9 mouse cellular contexts compared by ENCODE assay signal in genomic region chr14:121804461-121804860, GRCm38 (mm10). TPM values are rescaled to one million over a fixed set of nuclear protein-coding genes. Genes with fewer than 3 reads are reported as not detected.
DNase-seq lines count a peak whose midpoint lies in the region; TF ChIP-seq lines count a peak whose summit lies in the region.
"Had no signal": no experiment of that assay in that cellular context is flagged by ENCODE, and none has a peak within 500 bp of the region (broad histone marks: within the 10 kb centered on the region; RNA-seq: fewer than 3 reads in every experiment).

No protein-coding gene starts in this region.

- H3K36me3 ChIP-seq in CH12.LX (replicated peaks in 1 of 2; ENCODE audit: control insufficient read depth in 1 of 2, insufficient read depth in 1 of 2, low read length in 1 of 2): no peaks in the 10 kb centered on the region
- H3K36me3 ChIP-seq in forebrain, embryonic 10.5 days (replicated peaks): no peaks in the 10 kb centered on the region

- no peak overlapping the region for H3K27ac ChIP-seq in CH12.LX (ENCODE audit: insufficient read depth, low read depth)
- H3K27ac ChIP-seq in forebrain, embryonic 10.5 days: no peak overlapping the region

- H3K4me2 ChIP-seq in CH12.LX (ENCODE audit: insufficient read depth, low read depth, poor library complexity, severe bottlenecking): no peak overlapping the region

- peak; percentile 74 to 76 for TF ChIP-seq CTCF in CH12.LX (conservative IDR thresholded peaks at IDR 0.05 in 1 of 2, IDR thresholded peaks at IDR 0.05 in 1 of 2; ENCODE audit: low read depth in 2 of 2, low read length in 2 of 2)

- peak; percentile 58 for TF ChIP-seq RAD21 in CH12.LX (IDR thresholded peaks at IDR 0.05; ENCODE audit: low read depth, low read length)

- no peak for TF ChIP-seq POLR2A in CH12.LX (IDR thresholded peaks at IDR 0.05; ENCODE audit: low read depth, low read length)

- WGBS in forebrain, embryonic 10.5 days: 88% methylated on average over 4 of the region's 4 CpGs

- H3K9ac ChIP-seq in CH12.LX (ENCODE audit: insufficient read depth, low read depth): no peak overlapping the region

- no peaks in the 10 kb centered on the region for H3K27me3 ChIP-seq in CH12.LX (replicated peaks)
- H3K27me3 ChIP-seq in forebrain, embryonic 10.5 days (ENCODE audit: poor library complexity, severe bottlenecking): no peaks in the 10 kb centered on the region

- H3K9me3 ChIP-seq in CH12.LX (replicated peaks; ENCODE audit: low read length): peaks cover 2% of the 10 kb centered on the region
- H3K9me3 ChIP-seq in forebrain, embryonic 10.5 days: no peaks in the 10 kb centered on the region

- H3K79me2 ChIP-seq in CH12.LX (replicated peaks; ENCODE audit: control insufficient read depth, extremely low read depth, insufficient read depth, poor library complexity, severe bottlenecking): no peaks in the 10 kb centered on the region

- dilution Hi-C loops in CH12.LX (cut with MboI; ENCODE audit: extremely low pct_ligation_motif_present, extremely low pct_unique_long_range_greater_than_20kb, low sequenced_read_pairs): no loop called here

- TF ChIP-seq EP300 in CH12.LX (IDR thresholded peaks at IDR 0.05; ENCODE audit: low read length): no peak

- no peak overlapping the region for H3K4me3 ChIP-seq in CH12.LX (replicated peaks in 1 of 3; ENCODE audit: low read depth in 2 of 3, low read length in 2 of 3, poor library complexity in 1 of 3)
- H3K4me3 ChIP-seq in forebrain, embryonic 10.5 days: no peak overlapping the region

- in situ Hi-C loops in CH12.LX (cut with MboI; ENCODE audit: low pct_ligation_motif_present, low pct_unique_long_range_greater_than_20kb, low sequenced_read_pairs): no loop called here

- peak; percentile 38 for DNase-seq in kidney, postnatal 10 days
- DNase-seq in kidney, adult 18-20 months: no peak
- DNase-seq in CH12.LX (ENCODE audit: extremely low read depth): peak; percentile 55
- peak; percentile 24 for DNase-seq in c-Kit-negative CD71-positive TER-119-positive erythroid progenitor cells, embryonic 14.5 days (ENCODE audit: low read depth, low spot score)
- peak; percentile 59 for DNase-seq in naive thymus-derived CD4-positive, alpha-beta T cell, adult 2 months (ENCODE audit: low read depth)
- DNase-seq in adrenal gland, adult 2 months: no peak
- DNase-seq in layer of hippocampus, postnatal 36 days: no peak
- no peak for DNase-seq in forebrain, embryonic 10.5 days (ENCODE audit: extremely low spot score, low spot score)
- DNase-seq: gastrocnemius, postnatal 10 days had no signal

- no peaks in the 10 kb centered on the region for H3K4me1 ChIP-seq in CH12.LX (ENCODE audit: control insufficient read depth in 1 of 2, insufficient read depth in 2 of 2)
- H3K4me1 ChIP-seq in forebrain, embryonic 10.5 days: no peaks in the 10 kb centered on the region

TF ChIP-seq in CH12.LX, 34 proteins besides CTCF, POLR2A, EP300 and RAD21:
- TF ChIP-seq SMC3 (IDR thresholded peaks at IDR 0.05; ENCODE audit: low read depth, low read length) (peak; percentile 73), MAFK (IDR thresholded peaks at IDR 0.05; ENCODE audit: insufficient replicate concordance, low read length) (no peak)

RNA-seq across cellular contexts. Expression of gene Dock9, which starts 6.8 kb away (rescaled TPM):
- total RNA-seq in CH12.LX (2012; rRNA removed) (11.1 and 12.2 TPM in 2 replicates), CH12.LX (2014; rRNA removed) (8.6 and 9.3 TPM in 2 replicates)
- 10.3 and 10.4 TPM in 2 replicates for polyA plus RNA-seq in CH12.LX (2012; ENCODE audit: insufficient read length, low read depth)
- 10 to 100 TPM; 18.6 to 29.2 TPM for total RNA-seq in adrenal gland, adult 2 months (2021)
- polyA plus RNA-seq in adrenal gland, adult 2 months (2012; rRNA removed): 8.0 and 10.0 TPM in 2 replicates
- total RNA-seq in layer of hippocampus, postnatal 36 days (2021): 100 to 1,000 TPM; 202 to 212 TPM
- polyA plus RNA-seq in forebrain, embryonic 10.5 days (2016; fragmentation: Nextera tagmentation; extraction: Ambion mirVana): 3.4 and 3.7 TPM in 2 replicates

Comparison
In these comparisons a context has a peak if more than half of its experiments do, and no peak if none do; other contexts are left out.
1. DNase-seq: peak in kidney, postnatal 10 days (single experiment), CH12.LX (single experiment), c-Kit-negative CD71-positive TER-119-positive erythroid progenitor cells, embryonic 14.5 days (single experiment) and naive thymus-derived CD4-positive, alpha-beta T cell, adult 2 months (single experiment); none in kidney, adult 18-20 months (single experiment), adrenal gland, adult 2 months (single experiment), layer of hippocampus, postnatal 36 days (0 of 2) and forebrain, embryonic 10.5 days (single experiment).
2. RNA of gene Dock9, which starts 6.8 kb away (total RNA-seq): 202 to 212 TPM in layer of hippocampus, postnatal 36 days; 18.6 to 29.2 TPM in adrenal gland, adult 2 months and 8.6 to 12.2 TPM in CH12.LX; every median in the first group is over 4 times any median in the second.